Mouse (Mus musculus) CH12.LX (cell line): ENCODE results near the gene Gm13090. TPM values are rescaled to one million over a fixed set of nuclear protein-coding genes. Genes with fewer than 3 reads are reported as not detected.

Experiments
- DNase-seq: peaks from one replicate; pipeline ENCODE4 v3.0.0-alpha.2; 2013; ENCODE audit errors: extremely low read depth
- H3K27ac ChIP-seq: 2 replicates; pipeline ENCODE4 v1.5.1; 2012; ENCODE audit warnings: low read depth, mild to moderate bottlenecking, control low read depth, moderate library complexity; ENCODE audit not compliant: insufficient read depth
- H3K27me3 ChIP-seq: replicated peaks from 2 replicates; pipeline ENCODE3; 2012; ENCODE audit warnings: inconsistent platforms
- H3K36me3 ChIP-seq, 2 experiments: replicated peaks in 1 of 2; 2 replicates each; pipeline versions ENCODE3 to v1.6.1; 2012; ENCODE audit warnings: inconsistent platforms in 1 of 2, low read length in 1 of 2, mild to moderate bottlenecking in 1 of 2, mixed read lengths in 1 of 2, moderate library complexity in 1 of 2; ENCODE audit not compliant: control insufficient read depth in 1 of 2, insufficient read depth in 1 of 2
- H3K4me1 ChIP-seq, 2 experiments: 2 replicates each; pipeline ENCODE4 v1.6.1; 2012; ENCODE audit warnings: inconsistent platforms in 1 of 2, moderate library complexity in 1 of 2; ENCODE audit not compliant: insufficient read depth in 2 of 2, control insufficient read depth in 1 of 2
- H3K4me2 ChIP-seq: 2 replicates; pipeline ENCODE4 v1.6.1; 2012; ENCODE audit warnings: low read depth, mild to moderate bottlenecking, control low read depth; ENCODE audit not compliant: poor library complexity, insufficient read depth, severe bottlenecking
- H3K4me3 ChIP-seq, 3 experiments: fragments of 150-350 bp in 1 of 3; sonication (generic) in 1 of 3; replicated peaks in 1 of 3; 2 replicates each; pipeline versions ENCODE3 to v1.5.1; 2011 to 2012; ENCODE audit warnings: low read depth in 2 of 3, low read length in 2 of 3, mild to moderate bottlenecking in 2 of 3, moderate library complexity in 2 of 3, control low read depth in 1 of 3, improper control_type of control experiment in 1 of 3, inconsistent platforms in 1 of 3, mixed read lengths in 1 of 3; ENCODE audit not compliant: poor library complexity in 1 of 3
- H3K79me2 ChIP-seq: replicated peaks from 2 replicates; pipeline ENCODE4 v1.6.1; 2012; ENCODE audit warnings: mild to moderate bottlenecking, moderate library complexity; ENCODE audit not compliant: control insufficient read depth, poor library complexity, insufficient read depth, severe bottlenecking; ENCODE audit errors: extremely low read depth
- H3K9ac ChIP-seq: 2 replicates; pipeline ENCODE4 v1.6.1; 2012; ENCODE audit warnings: low read depth, mild to moderate bottlenecking, control low read depth, moderate library complexity; ENCODE audit not compliant: insufficient read depth
- H3K9me3 ChIP-seq: replicated peaks from 2 replicates; pipeline ENCODE3; 2012; ENCODE audit warnings: low read length, inconsistent platforms, mixed read lengths
- BHLHE40 ChIP-seq: IDR thresholded peaks from 2 replicates; pipeline ENCODE4 v1.6.1; 2011; ENCODE audit warnings: mild to moderate bottlenecking, low read depth, low read length, improper control_type of control experiment
- CHD1 ChIP-seq: IDR thresholded peaks from 2 replicates; pipeline ENCODE4 v1.6.1; 2012; ENCODE audit warnings: low read depth, low read length, improper control_type of control experiment, inconsistent platforms
- CHD2 ChIP-seq: IDR thresholded peaks from 2 replicates; pipeline ENCODE4 v1.6.1; 2011; ENCODE audit warnings: low read length, improper control_type of control experiment
- CTCF ChIP-seq, 2 experiments: IDR thresholded peaks in 1 of 2; conservative IDR thresholded peaks in 1 of 2; 2 replicates each; pipeline ENCODE4 v1.5.1; 2011 to 2012; ENCODE audit warnings: low read depth in 2 of 2, low read length in 2 of 2, improper control_type of control experiment in 1 of 2, inconsistent platforms in 1 of 2, mild to moderate bottlenecking in 1 of 2, moderate library complexity in 1 of 2
- E2F4 ChIP-seq: IDR thresholded peaks from 2 replicates; pipeline ENCODE4 v1.6.1; 2011; ENCODE audit warnings: low read depth, low read length, improper control_type of control experiment; ENCODE audit not compliant: insufficient replicate concordance
- GABPA ChIP-seq: IDR thresholded peaks from 2 replicates; pipeline ENCODE4 v1.6.1; 2012; ENCODE audit warnings: low read depth, low read length, improper control_type of control experiment, inconsistent platforms; ENCODE audit not compliant: insufficient replicate concordance
- HCFC1 ChIP-seq: IDR thresholded peaks from 2 replicates; pipeline ENCODE4 v1.6.1; 2012; ENCODE audit warnings: low read depth, mild to moderate bottlenecking, inconsistent platforms, low read length, improper control_type of control experiment
- JUN ChIP-seq: IDR thresholded peaks from 2 replicates; pipeline ENCODE4 v1.6.1; 2011; ENCODE audit warnings: low read depth, mild to moderate bottlenecking, low read length, improper control_type of control experiment, moderate library complexity; ENCODE audit not compliant: insufficient read depth
- JUND ChIP-seq: conservative IDR thresholded peaks from 2 replicates; pipeline ENCODE4 v1.6.1; 2011; ENCODE audit warnings: low read depth, low read length, improper control_type of control experiment
- MAZ ChIP-seq: IDR thresholded peaks from 2 replicates; pipeline ENCODE4 v1.6.1; 2012; ENCODE audit warnings: low read depth, mild to moderate bottlenecking, inconsistent platforms, low read length, improper control_type of control experiment, moderate library complexity
- MXI1 ChIP-seq: IDR thresholded peaks from 2 replicates; pipeline ENCODE4 v1.6.1; 2011; ENCODE audit warnings: mild to moderate bottlenecking, low read depth, low read length, improper control_type of control experiment
- MYC ChIP-seq: IDR thresholded peaks from 2 replicates; pipeline ENCODE4 v1.6.1; 2011; ENCODE audit warnings: low read depth, mild to moderate bottlenecking, improper control_type of control experiment, low read length
- NELFE ChIP-seq: IDR thresholded peaks from 2 replicates; pipeline ENCODE4 v1.6.1; 2011; ENCODE audit warnings: low read depth, low read length, improper control_type of control experiment
- NRF1 ChIP-seq: IDR thresholded peaks from 2 replicates; pipeline ENCODE4 v1.6.1; 2014; ENCODE audit warnings: low read depth, mild to moderate bottlenecking, inconsistent platforms, low read length, improper control_type of control experiment, moderate library complexity
- PAX5 ChIP-seq: IDR thresholded peaks from 2 replicates; pipeline ENCODE4 v1.6.1; 2012; ENCODE audit warnings: low read length, inconsistent platforms, mixed read lengths
- POLR2A ChIP-seq: IDR thresholded peaks from 2 replicates; pipeline ENCODE4 v1.6.1; 2011; ENCODE audit warnings: low read depth, mild to moderate bottlenecking, improper control_type of control experiment, low read length
- POLR2AphosphoS2 ChIP-seq: IDR thresholded peaks from 2 replicates; pipeline ENCODE4 v1.6.1; 2011; ENCODE audit warnings: low read depth, low read length, improper control_type of control experiment
- RAD21 ChIP-seq: IDR thresholded peaks from 2 replicates; pipeline ENCODE4 v1.6.1; 2011; ENCODE audit warnings: low read depth, mild to moderate bottlenecking, low read length, improper control_type of control experiment, moderate library complexity
- RCOR1 ChIP-seq: conservative IDR thresholded peaks from 2 replicates; pipeline ENCODE4 v1.6.1; 2012; ENCODE audit warnings: low read depth, mild to moderate bottlenecking, inconsistent platforms, low read length, improper control_type of control experiment
- SIN3A ChIP-seq: IDR thresholded peaks from 2 replicates; pipeline ENCODE4 v1.6.1; 2012; ENCODE audit warnings: low read length, improper control_type of control experiment, inconsistent platforms
- SMC3 ChIP-seq: IDR thresholded peaks from 2 replicates; pipeline ENCODE4 v1.6.1; 2011; ENCODE audit warnings: low read depth, low read length, improper control_type of control experiment
- USF1 ChIP-seq: IDR thresholded peaks from 2 replicates; pipeline ENCODE4 v1.6.1; 2014; ENCODE audit warnings: low read depth, mild to moderate bottlenecking, inconsistent platforms, low read length, improper control_type of control experiment
- USF2 ChIP-seq: conservative IDR thresholded peaks from 2 replicates; pipeline ENCODE4 v1.6.1; 2011; ENCODE audit warnings: low read depth, low read length, improper control_type of control experiment
- ZC3H11A ChIP-seq: IDR thresholded peaks from 2 replicates; pipeline ENCODE4 v1.6.1; 2012; ENCODE audit warnings: low read depth, mild to moderate bottlenecking, inconsistent platforms, low read length, improper control_type of control experiment
- ZMIZ1 ChIP-seq: IDR thresholded peaks from 2 replicates; pipeline ENCODE4 v1.6.1; 2012; ENCODE audit warnings: low read depth, mild to moderate bottlenecking, inconsistent platforms, low read length, improper control_type of control experiment
- dilution Hi-C: fragments of 300-500 bp; cut with MboI; formaldehyde crosslinking; loops from 2 replicates; pipeline ENCODE4 v1.14.3; 2020; ENCODE audit warnings: low sequenced_read_pairs; ENCODE audit not compliant: extremely low pct_unique_long_range_greater_than_20kb, extremely low pct_ligation_motif_present
- in situ Hi-C: fragments of 300-500 bp; cut with MboI; formaldehyde crosslinking; loops from 3 replicates; pipeline ENCODE4 v1.14.3; 2019; ENCODE audit warnings: low sequenced_read_pairs, low pct_ligation_motif_present, low pct_unique_long_range_greater_than_20kb, mixed read lengths
- polyA plus RNA-seq: library from polyadenylated mRNA; unstranded; fragments of >175 nt; gene quantifications from 2 replicates; pipeline ENCODE4 v1.2.1, GENCODE M21; 2012; ENCODE audit warnings: low read depth; ENCODE audit not compliant: insufficient read length
- total RNA-seq, 2 experiments: library from RNA; depleted of rRNA; stranded (reverse); fragments of 300-350 nt in 1 of 2; fragments of >200 nt in 1 of 2; gene quantifications; 2 replicates each; pipeline ENCODE4 v1.2.3; 2012 to 2014

Gene Gm13090
- total and polyA plus RNA-seq, 3 experiments = not detected

DNA sequence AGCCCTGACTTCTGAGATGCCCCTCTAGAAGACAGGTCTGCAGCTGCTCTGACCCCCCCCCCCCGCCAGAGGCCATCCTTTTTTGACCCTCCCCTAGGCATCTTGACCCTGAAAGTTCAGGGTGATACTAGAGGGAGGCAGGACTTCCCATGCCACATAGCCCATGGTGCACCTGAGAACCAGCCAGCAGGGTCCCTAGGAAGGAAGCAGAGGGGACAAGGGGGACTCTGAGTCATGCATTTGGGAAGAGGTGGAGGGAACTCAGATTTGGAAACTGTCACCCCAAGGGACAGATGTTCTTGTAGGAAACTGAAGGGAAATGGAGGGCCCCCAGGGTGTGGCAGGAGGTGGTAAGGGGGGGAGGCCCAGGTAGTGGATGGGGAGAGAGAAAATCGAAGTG lies 49.2 kb downstream of the Gm13090 start:
- in situ Hi-C loops (no loop called here), dilution Hi-C loops (no loop called here)
- Histone ChIP-seq H3K36me3 (no peaks in the 10 kb centered on the region), H3K4me2 (no peak overlapping the region), H3K27ac (no peak overlapping the region), H3K4me3 (no peak overlapping the region), H3K4me1 (no peaks in the 10 kb centered on the region), H3K27me3 (peaks cover 8% of the 10 kb centered on the region), H3K9me3 (peaks cover 62% of the 10 kb centered on the region), H3K79me2 (no peaks in the 10 kb centered on the region), H3K9ac (no peak overlapping the region)
- no peak for DNase-seq
- TF ChIP-seq NELFE (no peak), SMC3 (no peak), CHD1 (no peak), E2F4 (no peak), PAX5 (no peak), ZC3H11A (no peak)
- TF ChIP-seq, all 38 proteins: peak for 0

DNA sequence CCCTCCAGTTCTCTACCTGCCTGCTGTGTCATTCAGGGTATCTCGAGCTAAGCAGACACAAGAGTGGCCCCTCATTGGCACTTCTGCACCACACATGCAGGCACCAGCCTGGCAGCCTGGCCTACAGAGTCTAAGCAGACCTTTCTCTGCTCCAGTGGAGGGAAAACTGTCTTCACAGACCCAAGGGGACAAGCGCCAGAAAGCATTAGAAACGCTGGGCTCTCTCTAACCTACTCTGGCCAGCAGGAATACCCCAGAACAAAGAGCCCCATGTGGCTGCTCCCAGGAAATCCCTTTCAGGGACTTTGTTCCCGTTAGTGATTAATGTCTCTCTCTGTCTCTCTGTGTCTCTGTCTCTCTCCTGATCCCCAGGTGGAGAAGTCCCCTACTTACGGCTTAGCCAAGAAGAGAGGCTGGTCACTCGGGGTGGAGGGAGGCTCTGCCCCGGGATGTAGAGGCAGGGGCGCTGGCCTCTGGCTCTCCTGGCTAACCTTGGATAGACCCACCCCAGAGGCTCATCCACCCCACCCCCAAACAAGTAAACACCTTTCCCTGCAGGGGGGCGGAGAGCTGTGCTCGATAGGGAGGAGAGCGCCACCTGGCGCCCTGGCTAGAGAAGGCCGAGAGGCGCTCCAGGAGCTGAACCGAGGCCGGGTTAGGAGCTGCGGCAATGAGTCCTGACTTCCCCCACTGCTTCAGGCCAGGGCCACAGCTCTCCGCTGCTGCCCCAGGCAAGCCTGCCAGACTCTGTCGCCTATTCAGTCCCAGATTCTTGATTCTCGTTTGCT lies 49.9 kb downstream of the Gm13090 start:
- no peak for TF ChIP-seq MYC
- TF ChIP-seq PAX5 = no peak
- TF ChIP-seq ZMIZ1 = no peak
- TF ChIP-seq ZC3H11A = no peak
- TF ChIP-seq CHD1 = no peak
- no peak for TF ChIP-seq MXI1
- TF ChIP-seq MAZ = no peak
- TF ChIP-seq HCFC1 = no peak
- no peak for TF ChIP-seq POLR2A
- no peak for TF ChIP-seq GABPA
- TF ChIP-seq CHD2 = no peak
- TF ChIP-seq RCOR1 = no peak
- no peak for TF ChIP-seq USF2
- no peak for TF ChIP-seq USF1
- TF ChIP-seq BHLHE40 = no peak
- TF ChIP-seq RAD21 = peak; percentile 11
- TF ChIP-seq CTCF (conservative IDR thresholded peaks at IDR 0.05 in 1 of 2, IDR thresholded peaks at IDR 0.05 in 1 of 2; ENCODE audit: low read depth in 2 of 2, low read length in 2 of 2) = peak in 1 of 2 experiments; percentile 53; a peak in 2 of 4 replicates
- no peak for TF ChIP-seq JUN
- no peak for TF ChIP-seq NRF1
- TF ChIP-seq SIN3A = no peak
- TF ChIP-seq JUND = no peak
- peak; percentile 38 for TF ChIP-seq SMC3
- no peak for TF ChIP-seq POLR2AphosphoS2
- Histone ChIP-seq H3K9ac (no peak overlapping the region), H3K9me3 (peaks cover 62% of the 10 kb centered on the region), H3K4me1 (no peaks in the 10 kb centered on the region), H3K27me3 (peaks cover 8% of the 10 kb centered on the region), H3K79me2 (no peaks in the 10 kb centered on the region), H3K36me3 (no peaks in the 10 kb centered on the region), H3K4me3 (no peak overlapping the region), H3K4me2 (no peak overlapping the region), H3K27ac (no peak overlapping the region)
- in situ Hi-C loops = no loop called here
- dilution Hi-C loops = no loop called here
- peak; percentile 39 for DNase-seq
